Mouse (Mus musculus) G1E (cell line): Measurements from ENCODE around the gene Ppp1r17. TPM values are rescaled to one million over a fixed set of nuclear protein-coding genes. Genes with fewer than 3 reads are reported as not detected.

Experiments used
- ATAC-seq: 2 replicates; pipeline ENCODE4 v1.8.0; 2016; ENCODE audit warnings: mild to moderate bottlenecking; ENCODE audit not compliant: insufficient number of reproducible peaks, poor library complexity, low FRiP score, severe bottlenecking; ENCODE audit errors: extremely low read depth
- DNase-seq: peaks from one replicate; pipeline ENCODE4 v3.0.0; 2012; ENCODE audit warnings: low spot score
- H3K27me3 ChIP-seq: 2 replicates; pipeline ENCODE4 v1.6.1; 2012; ENCODE audit warnings: mild to moderate bottlenecking, low read length, inconsistent platforms; ENCODE audit not compliant: insufficient read depth
- H3K36me3 ChIP-seq: replicated peaks from 2 replicates; pipeline ENCODE3; 2012; ENCODE audit warnings: mild to moderate bottlenecking, inconsistent platforms
- H3K4me1 ChIP-seq: 2 replicates; pipeline ENCODE4 v1.6.1; 2012; ENCODE audit warnings: low read depth, low read length, inconsistent platforms, mixed read lengths; ENCODE audit not compliant: insufficient read depth
- H3K4me3 ChIP-seq: 2 replicates; pipeline ENCODE4 v1.5.1; 2012; ENCODE audit warnings: low read depth, mild to moderate bottlenecking, inconsistent platforms, low read length, moderate library complexity, mixed read lengths
- H3K9me3 ChIP-seq: replicated peaks from 2 replicates; pipeline ENCODE4 v1.6.1; 2012; ENCODE audit warnings: inconsistent platforms
- CTCF ChIP-seq: IDR thresholded peaks from 2 replicates; pipeline ENCODE4 v1.5.1; 2012; ENCODE audit warnings: low read depth, low read length, inconsistent platforms, mixed read lengths
- GATA1 ChIP-seq: IDR thresholded peaks from 2 replicates; pipeline ENCODE4 v1.6.1; 2012; ENCODE audit warnings: borderline replicate concordance, low read length, inconsistent platforms, mixed read lengths
- GATA2 ChIP-seq: IDR thresholded peaks from 2 replicates; pipeline ENCODE4 v1.6.1; 2012; ENCODE audit warnings: low read depth, low read length, inconsistent platforms, borderline replicate concordance
- POLR2AphosphoS5 ChIP-seq: IDR thresholded peaks from 2 replicates; pipeline ENCODE4 v1.6.1; 2012; ENCODE audit warnings: low read depth, low read length, inconsistent platforms; ENCODE audit not compliant: insufficient replicate concordance
- TAL1 ChIP-seq: conservative IDR thresholded peaks from 2 replicates; pipeline ENCODE4 v1.6.1; 2012; ENCODE audit warnings: low read depth, low read length, inconsistent platforms, mixed read lengths
- polyA plus RNA-seq: library from polyadenylated mRNA; stranded (reverse); fragments of >175 nt; gene quantifications from 2 replicates; pipeline ENCODE4 v1.2.3, GENCODE M21; 2012
- total RNA-seq, 2 experiments: library from RNA; stranded (forward) in 1 of 2; stranded (reverse) in 1 of 2; fragments of 200-1000 nt in 1 of 2; fragments of >200 nt in 1 of 2; fragmentation: Nextera tagmentation in 1 of 2; gene quantifications; 2 replicates each; pipeline ENCODE4 v1.2.3; 2014 to 2017

The Ppp1r17 gene
- total and polyA plus RNA-seq, 3 experiments, result not detected

DNA sequence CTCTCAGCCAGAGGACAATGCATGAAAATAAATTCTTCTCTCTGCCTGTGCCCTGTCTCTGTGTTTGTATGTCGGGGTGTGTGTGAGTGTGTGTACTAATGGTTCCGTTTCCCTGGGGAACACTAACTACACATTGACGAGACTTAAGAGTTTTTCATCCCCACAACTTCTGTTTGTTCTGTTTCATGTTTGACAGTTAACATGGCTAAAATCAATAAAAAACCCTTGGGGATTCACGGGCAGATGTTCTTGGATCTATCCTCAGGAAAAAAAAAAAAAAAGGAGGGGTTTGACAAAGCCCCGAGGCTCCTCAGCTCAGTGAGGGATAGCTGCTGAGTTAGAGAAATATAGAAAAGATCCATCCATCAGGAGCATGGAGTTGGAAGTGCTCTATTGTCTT, 27.0 kb downstream of the Ppp1r17 start:
- no peak for ATAC-seq
- Histone ChIP-seq H3K36me3 (no peaks in the 10 kb centered on the region), H3K9me3 (no peaks in the 10 kb centered on the region), H3K4me3 (no peak overlapping the region), H3K4me1 (no peaks in the 10 kb centered on the region), H3K27me3 (no peaks in the 10 kb centered on the region)
- DNase-seq, result no peak
- no peak for TF ChIP-seq TAL1
- TF ChIP-seq CTCF, result no peak
- TF ChIP-seq GATA1, result no peak
- no peak for TF ChIP-seq POLR2AphosphoS5
- TF ChIP-seq GATA2, result no peak

DNA sequence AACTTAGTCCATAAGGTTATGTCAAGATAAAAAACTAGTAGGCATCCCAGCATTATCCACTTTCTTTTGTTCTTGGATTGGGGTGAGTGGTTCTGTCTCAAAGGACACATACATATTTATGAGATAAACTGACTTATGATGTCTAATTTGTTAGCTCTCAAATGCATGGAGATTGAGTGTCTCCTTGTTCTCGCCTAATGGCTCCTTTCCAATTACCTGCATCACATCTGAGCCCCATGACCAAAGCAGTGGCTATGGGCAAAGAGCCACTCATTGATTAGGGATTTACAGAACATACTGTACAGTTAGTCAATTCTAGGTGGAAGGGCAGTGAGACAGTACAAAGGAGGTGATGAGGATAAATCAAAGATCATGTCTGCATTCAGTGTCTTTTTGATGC, 27.4 kb downstream of the Ppp1r17 start:
- DNase-seq, result no peak
- Histone ChIP-seq H3K27me3 (no peaks in the 10 kb centered on the region), H3K9me3 (no peaks in the 10 kb centered on the region), H3K4me3 (no peak overlapping the region), H3K36me3 (no peaks in the 10 kb centered on the region), H3K4me1 (no peaks in the 10 kb centered on the region)
- no peak for TF ChIP-seq TAL1
- TF ChIP-seq CTCF, result no peak
- no peak for TF ChIP-seq POLR2AphosphoS5
- TF ChIP-seq GATA2, result no peak
- no peak for TF ChIP-seq GATA1
- ATAC-seq, result no peak

DNA sequence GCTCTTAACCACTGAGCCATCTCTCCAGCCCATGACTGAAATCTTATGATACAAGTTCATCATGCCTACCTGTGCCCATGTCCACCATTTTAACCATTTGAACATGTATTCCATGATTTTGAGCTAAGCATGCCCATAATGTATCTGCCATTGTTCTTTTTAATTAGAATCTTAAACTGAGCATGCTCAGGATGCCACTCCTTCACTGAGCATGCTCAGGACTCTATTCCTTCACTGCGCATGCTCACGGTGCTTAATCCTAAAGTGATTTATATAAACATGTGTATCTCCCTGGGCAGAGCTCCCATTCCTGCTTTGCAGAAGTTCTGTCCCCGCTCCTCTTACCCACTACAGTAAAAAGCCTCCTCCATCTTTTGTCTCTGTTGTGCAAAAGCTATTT, 31.3 kb downstream of the Ppp1r17 start:
- Histone ChIP-seq H3K4me3 (no peak overlapping the region), H3K27me3 (no peaks in the 10 kb centered on the region), H3K36me3 (no peaks in the 10 kb centered on the region), H3K9me3 (no peaks in the 10 kb centered on the region), H3K4me1 (no peaks in the 10 kb centered on the region)
- TF ChIP-seq CTCF, result no peak
- no peak for TF ChIP-seq POLR2AphosphoS5
- TF ChIP-seq GATA2, result no peak
- no peak for DNase-seq
- ATAC-seq, result no peak

DNA sequence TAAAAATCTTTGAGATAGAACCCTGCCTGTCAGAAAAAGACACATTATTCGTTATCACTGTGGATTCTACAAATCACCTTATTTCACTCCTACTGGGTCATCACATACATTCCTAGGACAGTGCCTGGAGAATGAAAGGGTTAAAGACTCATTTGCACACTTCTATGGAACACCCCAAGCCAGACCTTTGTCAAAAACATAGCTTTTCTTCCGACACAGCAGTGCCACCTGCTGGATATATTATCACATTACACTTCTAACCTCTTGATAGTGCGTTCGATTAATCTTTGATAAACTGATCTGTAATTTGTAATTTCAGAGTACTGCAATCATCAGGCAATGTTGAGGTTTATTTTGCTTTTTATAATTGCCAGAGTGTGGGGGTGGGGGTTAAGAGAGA, 31.8 kb downstream of the Ppp1r17 start:
- Histone ChIP-seq H3K4me1 (no peaks in the 10 kb centered on the region), H3K9me3 (no peaks in the 10 kb centered on the region), H3K27me3 (no peaks in the 10 kb centered on the region), H3K36me3 (no peaks in the 10 kb centered on the region), H3K4me3 (no peak overlapping the region)
- TF ChIP-seq TAL1 (no peak), CTCF (peak; percentile 11; the same call in 1 of the 2 replicates)
- DNase-seq (no peak), ATAC-seq (no peak)

DNA sequence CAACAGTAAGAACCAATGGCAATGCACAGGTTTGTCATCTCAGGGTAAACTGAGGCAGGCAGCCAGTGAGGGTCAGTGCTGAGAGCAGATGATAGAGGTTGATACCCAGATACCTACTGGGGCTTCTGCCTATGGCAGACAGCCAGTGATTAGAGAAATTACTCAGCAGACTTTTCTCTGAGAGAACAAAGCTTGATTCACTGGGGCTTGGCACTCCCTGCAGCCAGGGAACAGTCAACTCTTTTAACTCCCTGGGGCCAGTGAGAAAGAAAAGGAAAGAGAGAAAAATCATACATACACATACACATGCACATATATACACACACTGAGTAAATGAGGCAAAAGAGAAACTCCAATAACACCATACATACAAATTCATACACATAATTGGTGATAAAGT, 46.4 kb downstream of the Ppp1r17 start:
- H3K27me3 ChIP-seq, result no peaks in the 10 kb centered on the region
- no peak for DNase-seq
- no peak for ATAC-seq
- H3K36me3 ChIP-seq, result no peaks in the 10 kb centered on the region
- no peaks in the 10 kb centered on the region for H3K4me1 ChIP-seq
- no peak overlapping the region for H3K4me3 ChIP-seq
- H3K9me3 ChIP-seq, result no peaks in the 10 kb centered on the region
- no peak for TF ChIP-seq TAL1
- TF ChIP-seq POLR2AphosphoS5, result no peak
- TF ChIP-seq GATA2, result no peak
- no peak for TF ChIP-seq CTCF
- TF ChIP-seq GATA1, result no peak

DNA sequence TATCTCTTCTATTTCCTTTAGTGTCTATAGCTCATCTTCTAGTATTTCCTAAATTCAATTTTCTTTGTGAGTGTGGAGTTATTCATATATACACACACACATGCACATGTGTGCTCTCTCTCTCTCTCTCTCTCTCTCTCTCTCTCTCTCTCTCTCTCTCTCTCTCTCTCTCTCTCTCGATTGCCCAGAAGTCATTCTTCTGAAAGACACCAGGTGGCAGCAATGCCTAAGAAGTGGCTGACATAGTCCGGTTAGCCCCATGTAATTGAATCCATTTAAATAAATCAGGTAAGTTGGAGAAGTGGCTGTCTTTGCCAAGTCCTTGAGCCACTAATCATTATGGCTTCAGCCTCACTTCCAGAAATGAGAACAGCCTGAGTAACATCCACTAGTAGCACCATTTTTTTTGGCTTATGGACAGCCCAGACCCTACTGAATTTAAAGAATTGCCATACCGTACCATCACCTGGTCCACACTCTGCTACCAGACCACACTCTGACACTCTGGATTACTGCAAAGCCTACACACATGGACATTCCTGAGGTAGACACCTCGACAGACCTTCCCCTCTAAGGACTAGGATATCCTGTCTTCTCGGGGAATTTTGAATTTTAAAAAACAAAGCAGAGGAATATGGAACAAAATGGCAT, 49.5 kb downstream of the Ppp1r17 start:
- no peaks in the 10 kb centered on the region for H3K9me3 ChIP-seq
- H3K4me1 ChIP-seq, result no peaks in the 10 kb centered on the region
- no peak for ATAC-seq
- no peak for DNase-seq
- H3K36me3 ChIP-seq, result no peaks in the 10 kb centered on the region
- no peak for TF ChIP-seq GATA2
- H3K4me3 ChIP-seq, result no peak overlapping the region
- H3K27me3 ChIP-seq, result no peaks in the 10 kb centered on the region

DNA sequence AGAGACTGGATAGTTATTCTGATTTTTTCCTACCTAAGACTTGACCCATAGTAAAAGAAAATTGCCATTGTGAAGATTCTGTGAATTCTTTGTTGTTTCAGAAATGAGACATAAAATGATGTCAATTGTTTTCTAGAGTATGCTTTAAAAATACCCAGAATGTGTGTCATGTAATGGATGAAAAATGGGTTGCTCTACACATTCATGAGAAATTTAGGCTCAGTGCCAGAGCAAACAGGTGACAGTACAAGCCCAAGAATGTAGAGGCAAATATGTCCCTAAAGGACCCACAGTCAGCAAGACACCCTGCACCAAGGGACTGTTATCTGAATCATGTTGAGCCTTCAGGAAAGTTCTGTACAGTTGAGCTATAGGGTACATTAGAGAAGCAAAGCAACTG, 51.2 kb downstream of the Ppp1r17 start:
- no peaks in the 10 kb centered on the region for H3K36me3 ChIP-seq
- no peaks in the 10 kb centered on the region for H3K27me3 ChIP-seq
- no peak for DNase-seq
- TF ChIP-seq POLR2AphosphoS5, result no peak
- TF ChIP-seq TAL1, result no peak
- TF ChIP-seq CTCF, result no peak
- TF ChIP-seq GATA2, result no peak
- TF ChIP-seq GATA1, result no peak
- no peak for ATAC-seq
- no peaks in the 10 kb centered on the region for H3K9me3 ChIP-seq
- H3K4me3 ChIP-seq, result no peak overlapping the region
- H3K4me1 ChIP-seq, result no peaks in the 10 kb centered on the region
